Mouse (Mus musculus) MEL (cell line): ENCODE data around the gene Ephb6. TPM values are rescaled to one million over a fixed set of nuclear protein-coding genes. Genes with fewer than 3 reads are reported as not detected.
A peak's percentile ranks its signal among the peaks of the same experiment; 100 is the strongest.

ENCODE experiments used
- DNase-seq: peaks from one replicate; pipeline ENCODE4 v3.0.0; 2011; ENCODE audit warnings: low read depth, low spot score
- H3K27ac ChIP-seq: 2 replicates; pipeline ENCODE4 v1.5.1; 2012; ENCODE audit warnings: low read depth, mild to moderate bottlenecking, control low read depth, low read length, moderate library complexity; ENCODE audit not compliant: control insufficient read depth
- H3K27me3 ChIP-seq, 2 experiments: fragments of 150-350 bp in 1 of 2; sonication (generic) in 1 of 2; 2 replicates each; pipeline ENCODE4 v1.6.1; 2012; ENCODE audit warnings: low read length in 2 of 2, mild to moderate bottlenecking in 2 of 2, improper control_type of control experiment in 1 of 2, moderate library complexity in 1 of 2; ENCODE audit not compliant: insufficient read depth in 2 of 2, control insufficient read depth in 1 of 2
- H3K36me3 ChIP-seq, 2 experiments: 2 replicates each; pipeline ENCODE4 v1.6.1; 2012 to 2014; ENCODE audit warnings: low read length in 2 of 2, improper control_type of control experiment in 1 of 2, inconsistent platforms in 1 of 2, mild to moderate bottlenecking in 1 of 2; ENCODE audit not compliant: insufficient read depth in 2 of 2, control insufficient read depth in 1 of 2
- H3K4me1 ChIP-seq, 2 experiments: fragments of 150-350 bp in 1 of 2; sonication (generic) in 1 of 2; 2 replicates each; pipeline ENCODE4 v1.6.1; 2012; ENCODE audit warnings: low read length in 2 of 2, improper control_type of control experiment in 1 of 2, mild to moderate bottlenecking in 1 of 2; ENCODE audit not compliant: insufficient read depth in 2 of 2, control insufficient read depth in 1 of 2
- H3K4me3 ChIP-seq, 2 experiments: fragments of 150-350 bp in 1 of 2; sonication (generic) in 1 of 2; 2 replicates each; pipeline ENCODE4 v1.5.1; 2012; ENCODE audit warnings: low read depth in 2 of 2, low read length in 2 of 2, mild to moderate bottlenecking in 2 of 2, moderate library complexity in 2 of 2, control low read depth in 1 of 2, improper control_type of control experiment in 1 of 2; ENCODE audit not compliant: control insufficient read depth in 1 of 2, insufficient read depth in 1 of 2
- H3K79me2 ChIP-seq: 2 replicates; pipeline ENCODE4 v1.6.1; 2012; ENCODE audit warnings: mild to moderate bottlenecking, low read length, moderate library complexity; ENCODE audit not compliant: control insufficient read depth, poor library complexity, insufficient read depth
- H3K9ac ChIP-seq: 2 replicates; pipeline ENCODE4 v1.6.1; 2012; ENCODE audit warnings: low read depth, mild to moderate bottlenecking, control low read depth, low read length, moderate library complexity; ENCODE audit not compliant: control insufficient read depth, poor library complexity, severe bottlenecking
- H3K9me3 ChIP-seq: fragments of 150-350 bp; sonication (generic); replicated peaks from 2 replicates; pipeline ENCODE4 v1.6.1; 2012; ENCODE audit warnings: mild to moderate bottlenecking, low read length, improper control_type of control experiment, moderate library complexity; ENCODE audit not compliant: insufficient read depth
- CTCF ChIP-seq, 3 experiments: IDR thresholded peaks in 2 of 3; conservative IDR thresholded peaks in 1 of 3; 2 replicates each; pipeline ENCODE4 v1.5.1; 2011 to 2012; ENCODE audit warnings: low read length in 3 of 3, low read depth in 2 of 3, mild to moderate bottlenecking in 2 of 3, improper control_type of control experiment in 1 of 3, inconsistent platforms in 1 of 3, mixed read lengths in 1 of 3, moderate library complexity in 1 of 3; ENCODE audit not compliant: control insufficient read depth in 1 of 3, insufficient read depth in 1 of 3, poor library complexity in 1 of 3, severe bottlenecking in 1 of 3
- E2F4 ChIP-seq: IDR thresholded peaks from 2 replicates; pipeline ENCODE4 v1.6.1; 2011; ENCODE audit warnings: low read depth, low read length, improper control_type of control experiment, borderline replicate concordance
- EP300 ChIP-seq, 2 experiments: IDR thresholded peaks; 2 replicates each; pipeline ENCODE4 v1.6.1; 2011; ENCODE audit warnings: improper control_type of control experiment in 2 of 2, low read length in 2 of 2, low read depth in 1 of 2, mild to moderate bottlenecking in 1 of 2
- ETS1 ChIP-seq: IDR thresholded peaks from 2 replicates; pipeline ENCODE4 v1.6.1; 2012; ENCODE audit warnings: low read depth, mild to moderate bottlenecking, inconsistent platforms, low read length, improper control_type of control experiment, moderate library complexity
- GATA1 ChIP-seq: IDR thresholded peaks from 2 replicates; pipeline ENCODE4 v1.6.1; 2011; ENCODE audit warnings: low read depth, low read length, improper control_type of control experiment
- HCFC1 ChIP-seq: IDR thresholded peaks from 2 replicates; pipeline ENCODE4 v1.6.1; 2012; ENCODE audit warnings: low read depth, mild to moderate bottlenecking, inconsistent platforms, low read length, improper control_type of control experiment, moderate library complexity
- MAZ ChIP-seq: IDR thresholded peaks from 2 replicates; pipeline ENCODE4 v1.6.1; 2012; ENCODE audit warnings: low read depth, mild to moderate bottlenecking, inconsistent platforms, low read length, improper control_type of control experiment
- MEF2A ChIP-seq: IDR thresholded peaks from 2 replicates; pipeline ENCODE4 v1.6.1; 2014; ENCODE audit warnings: low read depth, mild to moderate bottlenecking, inconsistent platforms, low read length, improper control_type of control experiment; ENCODE audit not compliant: poor library complexity, insufficient replicate concordance, severe bottlenecking; ENCODE audit errors: extremely low read depth
- MXI1 ChIP-seq: IDR thresholded peaks from 2 replicates; pipeline ENCODE4 v1.6.1; 2011; ENCODE audit warnings: mild to moderate bottlenecking, low read depth, low read length, improper control_type of control experiment
- MYC ChIP-seq: IDR thresholded peaks from 2 replicates; pipeline ENCODE4 v1.6.1; 2011; ENCODE audit warnings: low read depth, mild to moderate bottlenecking, low read length, improper control_type of control experiment, moderate library complexity
- NRF1 ChIP-seq: IDR thresholded peaks from 2 replicates; pipeline ENCODE4 v1.6.1; 2014; ENCODE audit warnings: low read depth, mild to moderate bottlenecking, inconsistent platforms, low read length, improper control_type of control experiment, moderate library complexity; ENCODE audit not compliant: poor library complexity, insufficient read depth, severe bottlenecking
- RAD21 ChIP-seq: IDR thresholded peaks from 2 replicates; pipeline ENCODE4 v1.6.1; 2011; ENCODE audit warnings: mild to moderate bottlenecking, low read depth, low read length, improper control_type of control experiment
- RCOR1 ChIP-seq: IDR thresholded peaks from 2 replicates; pipeline ENCODE4 v1.6.1; 2012; ENCODE audit warnings: low read depth, mild to moderate bottlenecking, inconsistent platforms, low read length, improper control_type of control experiment
- SIN3A ChIP-seq: IDR thresholded peaks from 2 replicates; pipeline ENCODE4 v1.6.1; 2012; ENCODE audit warnings: low read length, improper control_type of control experiment, inconsistent platforms
- SMC3 ChIP-seq: IDR thresholded peaks from 2 replicates; pipeline ENCODE4 v1.6.1; 2011; ENCODE audit warnings: low read depth, low read length, improper control_type of control experiment
- TCF12 ChIP-seq: IDR thresholded peaks from 2 replicates; pipeline ENCODE4 v1.6.1; 2014; ENCODE audit warnings: low read depth, mild to moderate bottlenecking, inconsistent platforms, low read length, improper control_type of control experiment, moderate library complexity
- UBTF ChIP-seq: IDR thresholded peaks from 2 replicates; pipeline ENCODE4 v1.6.1; 2012; ENCODE audit warnings: low read depth, mild to moderate bottlenecking, inconsistent platforms, low read length, improper control_type of control experiment, moderate library complexity, borderline replicate concordance; ENCODE audit not compliant: insufficient read depth
- USF1 ChIP-seq: IDR thresholded peaks from 2 replicates; pipeline ENCODE4 v1.6.1; 2014; ENCODE audit warnings: low read depth, mild to moderate bottlenecking, inconsistent platforms, low read length, improper control_type of control experiment, moderate library complexity
- ZMIZ1 ChIP-seq: IDR thresholded peaks from 2 replicates; pipeline ENCODE4 v1.6.1; 2012; ENCODE audit warnings: low read depth, mild to moderate bottlenecking, inconsistent platforms, low read length, improper control_type of control experiment, moderate library complexity
- polyA plus RNA-seq, 2 experiments: library from polyadenylated mRNA; stranded (reverse) in 1 of 2; unstranded in 1 of 2; fragments of >175 nt in 1 of 2; fragments of >200 nt in 1 of 2; gene quantifications; 2 replicates each; pipeline versions ENCODE4 v1.2.1 to v1.2.4; 2012; ENCODE audit warnings: low replicate concordance in 2 of 2, low read depth in 1 of 2; ENCODE audit not compliant: insufficient read length in 2 of 2, insufficient read depth in 1 of 2, missing spikeins in 1 of 2
- total RNA-seq: library from RNA; depleted of rRNA; stranded (reverse); fragments of 300-350 nt; gene quantifications from 2 replicates; pipeline ENCODE4 v1.2.3, GENCODE M21; 2012; rRNA removed

Ephb6 gene
- total and polyA plus RNA-seq, 3 experiments, result 1.0 to 5.2 TPM; not detected in 1

DNA sequence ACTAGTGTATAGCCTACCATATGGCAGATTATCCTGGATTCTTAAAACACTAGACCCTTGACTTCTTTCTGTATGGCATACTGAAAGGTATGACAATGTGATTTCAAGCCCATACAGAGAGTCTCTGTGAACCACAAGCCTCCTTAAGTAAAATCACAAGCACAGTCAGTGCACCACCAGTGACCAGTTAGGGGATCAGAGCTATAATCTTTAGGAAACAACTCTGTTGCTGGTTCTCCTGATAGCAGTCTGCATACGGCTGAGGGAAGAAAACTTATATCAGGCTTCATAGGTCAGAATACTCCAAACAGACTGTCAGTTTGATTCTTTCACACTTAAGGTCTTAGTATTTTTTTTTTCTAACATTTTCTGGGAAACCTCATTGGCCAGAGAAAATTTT is 53.2 kb downstream of the Ephb6 start:
- H3K27ac ChIP-seq, result no peak overlapping the region
- DNase-seq, result peak; percentile 24
- H3K9me3 ChIP-seq, result no peaks in the 10 kb centered on the region
- no peak for TF ChIP-seq USF1
- TF ChIP-seq EP300 (IDR thresholded peaks at IDR 0.05; ENCODE audit: low read depth in 1 of 2, low read length in 2 of 2), result peak; percentile 12 to 57; a peak in 1 of 4 replicates
- TF ChIP-seq MAZ, result no peak
- TF ChIP-seq ZMIZ1, result no peak
- TF ChIP-seq UBTF, result no peak
- 0 out of 2 replicates have a peak, but pooled peaks have one; percentile 21 for TF ChIP-seq RCOR1
- TF ChIP-seq TCF12, result peak; percentile 47; the same call in 1 of the 2 replicates
- TF ChIP-seq GATA1, result peak; percentile 29; the same call in 1 of the 2 replicates
- TF ChIP-seq, all 39 proteins: peak for 4
- Histone ChIP-seq H3K36me3 (no peaks in the 10 kb centered on the region; a peak in 1 of 4 replicates), H3K27me3 (no peaks in the 10 kb centered on the region), H3K79me2 (no peaks in the 10 kb centered on the region), H3K9ac (no peak overlapping the region), H3K4me1 (peaks cover 0 to 4% of the 10 kb centered on the region in 2 experiments; a peak in 1 of 4 replicates), H3K4me3 (no peak overlapping the region)

DNA sequence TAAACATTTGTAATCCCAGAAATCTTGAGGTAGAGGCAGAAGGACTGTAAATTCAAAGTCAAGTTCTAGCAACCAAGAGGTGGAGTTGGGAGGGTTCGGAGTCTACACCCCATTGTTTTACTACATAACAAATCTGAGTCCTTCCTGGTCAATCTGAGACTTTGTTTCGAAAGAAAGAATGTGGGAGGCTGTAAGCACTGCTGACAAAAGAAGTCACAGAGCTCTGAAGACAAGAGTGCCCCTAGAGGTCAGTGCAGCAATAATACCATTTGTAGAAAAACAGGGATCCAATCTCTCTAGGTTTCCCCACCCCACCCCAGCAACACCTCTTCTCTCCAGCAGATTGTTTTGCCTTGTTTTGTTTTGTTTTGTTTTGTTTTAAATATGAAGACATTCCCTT is 57.0 kb downstream of the Ephb6 start:
- no peak overlapping the region for H3K27ac ChIP-seq
- H3K9ac ChIP-seq, result no peak overlapping the region
- H3K4me1 ChIP-seq, result no peaks in the 10 kb centered on the region
- H3K79me2 ChIP-seq, result no peaks in the 10 kb centered on the region
- H3K36me3 ChIP-seq, result no peaks in the 10 kb centered on the region; a peak in 1 of 4 replicates
- H3K9me3 ChIP-seq, result no peaks in the 10 kb centered on the region
- TF ChIP-seq MAZ, result no peak
- TF ChIP-seq HCFC1, result no peak
- no peak for TF ChIP-seq E2F4
- no peak for TF ChIP-seq ETS1
- no peak for TF ChIP-seq MXI1
- TF ChIP-seq SIN3A, result no peak
- peak; percentile 43 for TF ChIP-seq RAD21
- no peak for TF ChIP-seq NRF1
- TF ChIP-seq EP300 (IDR thresholded peaks at IDR 0.05; ENCODE audit: low read depth in 1 of 2, low read length in 2 of 2), result no peak
- peak in 2 of 3 experiments; percentile 47 to 63; a peak in 4 of 6 replicates for TF ChIP-seq CTCF (IDR thresholded peaks at IDR 0.05 in 2 of 3, conservative IDR thresholded peaks at IDR 0.05 in 1 of 3; ENCODE audit: control insufficient read depth in 1 of 3, insufficient read depth in 1 of 3, low read depth in 2 of 3, low read length in 3 of 3, poor library complexity in 1 of 3, severe bottlenecking in 1 of 3)
- TF ChIP-seq MYC, result no peak
- TF ChIP-seq MEF2A, result no peak
- peak; percentile 30; the same call in 1 of the 2 replicates for TF ChIP-seq SMC3
- peak; percentile 51 for DNase-seq
- H3K4me3 ChIP-seq, result no peak overlapping the region
- no peaks in the 10 kb centered on the region for H3K27me3 ChIP-seq

Other genes starting within 250 kb of the Ephb6 start
- gene Prss3, start 227.8 kb upstream of the Ephb6 start, total RNA-seq, result not detected in 2 replicates
- not detected for gene Prss3, start 227.8 kb upstream of the Ephb6 start, polyA plus RNA-seq
- not detected in 2 replicates for gene Gm5771, start 213.1 kb upstream of the Ephb6 start, total RNA-seq
- not detected for gene Gm5771, start 213.1 kb upstream of the Ephb6 start, polyA plus RNA-seq
- gene Gm10334, start 159.3 kb upstream of the Ephb6 start, total RNA-seq, result not detected in 2 replicates
- not detected for gene Gm10334, start 159.3 kb upstream of the Ephb6 start, polyA plus RNA-seq
- not detected in 2 replicates for gene Prss1, start 146.6 kb upstream of the Ephb6 start, total RNA-seq
- gene Prss1, start 146.6 kb upstream of the Ephb6 start, polyA plus RNA-seq, result not detected
- gene Prss2, start 83.7 kb upstream of the Ephb6 start, total RNA-seq, result not detected in 2 replicates
- not detected for gene Prss2, start 83.7 kb upstream of the Ephb6 start, polyA plus RNA-seq
- not detected in 2 replicates for gene Trpv6, start 30.9 kb downstream of the Ephb6 start, total RNA-seq
- gene Trpv6, start 30.9 kb downstream of the Ephb6 start, polyA plus RNA-seq, result not detected
- 0.07 and 0.12 TPM in 2 replicates for gene Trpv5, start 75.3 kb downstream of the Ephb6 start, total RNA-seq
- gene Trpv5, start 75.3 kb downstream of the Ephb6 start, polyA plus RNA-seq, result under 1 TPM in 1 of 2 experiments, not detected in 1; 0.26 TPM
- gene Llcfc1, start 78.9 kb downstream of the Ephb6 start, total RNA-seq, result not detected in 2 replicates
- gene Llcfc1, start 78.9 kb downstream of the Ephb6 start, polyA plus RNA-seq, result not detected
- gene Kel, start 98.9 kb downstream of the Ephb6 start, total RNA-seq, result 21.5 and 31.0 TPM in 2 replicates
- gene Kel, start 98.9 kb downstream of the Ephb6 start, polyA plus RNA-seq, result 10 to 100 TPM in 1 of 2 experiments, not detected in 1; 79.6 TPM
- gene Olfr459, start 169.7 kb downstream of the Ephb6 start, total RNA-seq, result not detected in 2 replicates
- not detected for gene Olfr459, start 169.7 kb downstream of the Ephb6 start, polyA plus RNA-seq
- not detected in 2 replicates for gene Pip, start 242.1 kb downstream of the Ephb6 start, total RNA-seq
- gene Pip, start 242.1 kb downstream of the Ephb6 start, polyA plus RNA-seq, result not detected
- not detected in 2 replicates for gene Sval2, start 247.5 kb downstream of the Ephb6 start, total RNA-seq
- gene Sval2, start 247.5 kb downstream of the Ephb6 start, polyA plus RNA-seq, result not detected